Mouse (Mus musculus) embryonic facial prominence, embryonic 14.5 days (tissue): ENCODE measurements around the gene Tbc1d9. TPM values are rescaled to one million over a fixed set of nuclear protein-coding genes. Genes with fewer than 3 reads are reported as not detected.

ENCODE experiments used
- ATAC-seq: fragments of 200-750 bp; cut with Nextera tagmentation; 2 replicates; pipeline ENCODE4 v1.8.0; 2017; ENCODE audit warnings: low read depth, moderate number of reproducible peaks, moderate TSS enrichment
- DNase-seq: peaks from one replicate; pipeline ENCODE4 v3.0.0-alpha.2; 2015; ENCODE audit warnings: low spot score
- H3K27ac ChIP-seq: fragments of 300-500 bp; sonication (generic); replicated peaks from 2 replicates; pipeline ENCODE4 v1.5.1; 2014; ENCODE audit warnings: low read depth, mild to moderate bottlenecking, low read length, moderate library complexity
- H3K27me3 ChIP-seq: fragments of 300-500 bp; sonication (generic); replicated peaks from 2 replicates; pipeline ENCODE4 v1.6.1; 2014; ENCODE audit warnings: low read length; ENCODE audit not compliant: control insufficient read depth, insufficient read depth
- H3K36me3 ChIP-seq: fragments of 300-500 bp; sonication (generic); 2 replicates; pipeline ENCODE4 v1.6.1; 2014; ENCODE audit warnings: low read length, mixed read lengths; ENCODE audit not compliant: control insufficient read depth, insufficient read depth
- H3K4me1 ChIP-seq: fragments of 300-500 bp; sonication (generic); 2 replicates; pipeline ENCODE4 v1.6.1; 2014; ENCODE audit warnings: antibody characterized with exemption, low read length; ENCODE audit not compliant: control insufficient read depth, insufficient read depth
- H3K4me2 ChIP-seq: fragments of 300-500 bp; sonication (generic); 2 replicates; pipeline ENCODE4 v1.6.1; 2014; ENCODE audit warnings: low read depth, mild to moderate bottlenecking, low read length, moderate library complexity, mixed read lengths
- H3K4me3 ChIP-seq: fragments of 300-500 bp; sonication (generic); 2 replicates; pipeline ENCODE4 v1.5.1; 2014; ENCODE audit warnings: low read depth, mild to moderate bottlenecking, low read length
- H3K9ac ChIP-seq: fragments of 300-500 bp; sonication (generic); 2 replicates; pipeline ENCODE4 v1.6.1; 2014; ENCODE audit warnings: low read depth, mild to moderate bottlenecking, low read length, moderate library complexity, mixed read lengths
- H3K9me3 ChIP-seq: fragments of 300-500 bp; sonication (generic); 2 replicates; pipeline ENCODE4 v1.6.1; 2016; ENCODE audit warnings: low read length; ENCODE audit not compliant: control insufficient read depth
- WGBS: fragments of 180-500 bp; shearing (Covaris S2); extraction: QIAGEN DNeasy Blood & Tissue Kit; methylation state at CpG from one replicate; pipeline ENCODE4 v1.1.7; 2014; 5-methylcytosine and 5-hydroxymethylcytosine counted together
- polyA plus RNA-seq: library from polyadenylated mRNA; unstranded; fragments of >200 nt; fragmentation: Nextera tagmentation; extraction: Ambion mirVana; gene quantifications from 2 replicates; pipeline ENCODE4 v1.2.1, GENCODE M21; 2014

The Tbc1d9 gene
- polyA plus RNA-seq: 2.4 and 2.8 TPM in 2 replicates

GRCm38 (mm10) chr8:83165235-83165930 is at the start of gene Tbc1d9:
TSS of gene Tbc1d9 (plus strand) at chr8:83165352.
- no peaks in the 10 kb centered on the region for H3K36me3 ChIP-seq
- ATAC-seq (peak; percentile 93), DNase-seq (peak; percentile 87)
- peak within 1 kb of the TSS; percentile 76 for H3K27ac ChIP-seq
- peak within 1 kb of the TSS; percentile 85 for H3K4me2 ChIP-seq
- H3K4me3 ChIP-seq: peak within 1 kb of the TSS; percentile 75
- no peaks in the 10 kb centered on the region for H3K4me1 ChIP-seq
- H3K9ac ChIP-seq: peak within 1 kb of the TSS; percentile 85
- peaks cover 4% of the 10 kb centered on the region; the same call in 1 of the 2 replicates for H3K27me3 ChIP-seq
- WGBS: under 1% methylated on average over 44 of the region's 63 CpGs
- H3K9me3 ChIP-seq: no peaks in the 10 kb centered on the region

DNA sequence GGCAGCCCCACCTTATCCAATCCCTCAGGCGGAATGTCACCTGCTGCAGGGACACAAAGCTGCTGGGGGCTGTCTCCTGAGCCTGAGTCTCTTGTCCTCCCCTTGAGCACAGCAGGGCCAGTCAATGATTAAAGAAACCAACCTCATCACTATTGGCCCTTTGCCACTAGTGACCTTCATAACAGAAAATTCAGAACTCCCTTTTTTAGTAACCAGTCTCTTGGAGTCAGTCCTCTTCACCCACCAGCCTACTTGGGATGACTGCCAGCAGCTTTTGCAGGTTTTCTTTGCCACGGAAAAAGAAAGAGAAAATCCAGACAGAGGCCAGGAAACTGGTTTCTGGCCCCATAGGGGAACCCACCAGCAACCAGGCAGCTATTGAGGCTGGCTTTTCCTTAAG is 30.1 kb upstream of the Tbc1d9 start:
- ATAC-seq: no peak
- Histone ChIP-seq H3K9me3 (no peaks in the 10 kb centered on the region), H3K4me3 (no peak overlapping the region), H3K36me3 (no peaks in the 10 kb centered on the region), H3K27ac (no peak overlapping the region), H3K27me3 (no peaks in the 10 kb centered on the region), H3K9ac (no peak overlapping the region), H3K4me1 (no peaks in the 10 kb centered on the region), H3K4me2 (no peak overlapping the region)
- no peak for DNase-seq
- WGBS: 51% methylated on average over 2 of the region's 2 CpGs

DNA sequence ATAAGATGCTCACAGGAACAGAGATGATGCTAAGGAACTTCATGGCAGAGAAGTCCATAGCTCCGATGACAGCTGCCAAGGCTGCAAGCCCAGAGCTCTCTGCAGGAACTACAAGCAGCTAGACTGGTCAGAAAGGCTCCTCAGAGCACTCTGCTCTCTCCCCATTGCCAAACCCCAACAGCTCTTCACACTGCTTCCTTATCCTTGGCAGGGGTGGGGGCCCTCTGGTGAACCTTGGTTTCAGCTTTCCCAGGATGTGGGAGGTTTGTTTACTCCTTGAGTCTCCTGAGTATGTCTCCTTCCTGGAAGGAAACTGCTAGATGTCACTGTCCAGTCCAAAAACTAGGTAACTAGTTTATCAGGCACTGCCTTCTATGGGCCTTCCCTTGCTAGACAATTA is 25.1 kb upstream of the Tbc1d9 start:
- H3K4me2 ChIP-seq: no peak overlapping the region
- no peak overlapping the region for H3K4me3 ChIP-seq
- H3K27me3 ChIP-seq: no peaks in the 10 kb centered on the region
- no peak overlapping the region for H3K9ac ChIP-seq
- no peaks in the 10 kb centered on the region for H3K36me3 ChIP-seq
- DNase-seq (no peak), ATAC-seq (no peak)
- H3K9me3 ChIP-seq: no peaks in the 10 kb centered on the region
- H3K27ac ChIP-seq: no peak overlapping the region
- 43% methylated on average over 1 of the region's 1 CpGs for WGBS
- no peaks in the 10 kb centered on the region for H3K4me1 ChIP-seq

DNA sequence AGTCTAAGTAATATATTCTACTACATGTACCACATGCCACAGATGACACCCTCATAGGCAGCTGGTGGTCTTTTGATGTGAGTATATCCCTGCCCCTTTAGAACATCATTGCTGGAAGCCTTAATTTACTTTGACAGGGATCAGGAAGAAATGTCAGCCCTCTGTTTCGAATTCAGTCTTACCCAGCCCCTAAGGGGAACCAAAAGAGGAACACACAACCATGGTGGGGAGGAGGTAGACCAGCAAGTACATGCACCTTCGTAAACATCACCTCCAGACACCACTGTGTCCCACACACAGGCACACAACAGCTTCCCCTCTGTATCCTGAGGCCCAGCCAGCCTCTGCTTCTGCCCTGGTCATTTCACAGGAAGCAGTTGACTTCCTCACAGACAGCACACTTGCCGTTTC is 24.4 kb upstream of the Tbc1d9 start:
- Histone ChIP-seq H3K9me3 (no peaks in the 10 kb centered on the region), H3K9ac (no peak overlapping the region), H3K27me3 (no peaks in the 10 kb centered on the region), H3K4me3 (no peak overlapping the region), H3K27ac (no peak overlapping the region), H3K36me3 (no peaks in the 10 kb centered on the region), H3K4me2 (no peak overlapping the region), H3K4me1 (no peaks in the 10 kb centered on the region)
- DNase-seq (no peak), ATAC-seq (no peak)
- 50% methylated on average over 3 of the region's 3 CpGs for WGBS

DNA sequence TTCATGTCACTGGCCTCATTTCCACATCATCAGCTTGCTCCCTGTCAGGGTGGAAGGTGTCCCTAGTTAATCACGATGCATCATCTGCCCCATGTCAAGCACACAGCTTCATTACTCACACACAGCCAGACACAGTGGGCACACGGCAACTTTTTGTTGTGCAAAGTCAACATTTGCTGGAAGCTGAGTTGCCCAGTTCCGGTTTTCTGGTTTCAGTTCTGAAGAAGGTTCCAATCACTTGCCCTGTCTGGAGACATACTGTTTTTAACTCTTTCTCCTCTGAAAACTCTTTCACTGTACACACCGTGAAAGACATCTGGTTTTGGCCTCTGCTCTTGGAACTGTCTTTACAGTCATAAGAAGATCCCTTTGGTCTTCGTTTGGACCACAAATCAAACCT is 23.8 kb upstream of the Tbc1d9 start:
- Histone ChIP-seq H3K9ac (no peak overlapping the region), H3K36me3 (no peaks in the 10 kb centered on the region), H3K4me2 (no peak overlapping the region), H3K4me1 (no peaks in the 10 kb centered on the region), H3K27ac (no peak overlapping the region), H3K4me3 (no peak overlapping the region), H3K27me3 (no peaks in the 10 kb centered on the region), H3K9me3 (no peaks in the 10 kb centered on the region)
- ATAC-seq (no peak), DNase-seq (no peak)
- WGBS: 73% methylated on average over 5 of the region's 5 CpGs

DNA sequence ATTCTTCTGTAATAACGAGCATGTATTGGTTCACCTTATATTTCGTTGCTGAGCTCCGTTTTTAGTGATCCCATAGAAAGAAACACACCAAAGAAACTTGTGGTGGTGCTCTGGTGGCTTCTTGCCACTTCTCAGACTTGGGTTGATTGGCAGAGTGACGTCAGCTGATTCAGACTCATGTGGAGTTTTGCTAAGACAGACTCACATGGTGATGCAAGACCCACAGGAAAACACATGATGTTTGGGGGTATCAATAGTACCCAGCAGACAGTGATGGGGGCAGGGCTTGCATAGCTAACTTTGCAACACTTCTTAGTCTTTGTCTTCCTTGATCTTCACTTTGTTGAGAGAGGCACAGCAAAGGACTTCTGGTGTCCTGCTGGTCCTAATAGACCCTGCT is 20.6 kb upstream of the Tbc1d9 start:
- Histone ChIP-seq H3K4me2 (no peak overlapping the region), H3K36me3 (no peaks in the 10 kb centered on the region), H3K27ac (no peak overlapping the region), H3K4me1 (no peaks in the 10 kb centered on the region), H3K9ac (no peak overlapping the region), H3K9me3 (no peaks in the 10 kb centered on the region), H3K27me3 (no peaks in the 10 kb centered on the region), H3K4me3 (no peak overlapping the region)
- DNase-seq (no peak), ATAC-seq (no peak)
- WGBS: 89% methylated on average over 4 of the region's 4 CpGs

- H3K4me3 ChIP-seq: no peak overlapping the region
- H3K27me3 ChIP-seq: no peaks in the 10 kb centered on the region
- H3K9me3 ChIP-seq: no peaks in the 10 kb centered on the region
- H3K36me3 ChIP-seq: no peaks in the 10 kb centered on the region
- WGBS: 81% methylated on average over 3 of the region's 3 CpGs
- no peak overlapping the region for H3K9ac ChIP-seq
- H3K4me2 ChIP-seq: no peak overlapping the region
- no peak overlapping the region for H3K27ac ChIP-seq
- DNase-seq: no peak
- ATAC-seq: no peak
- no peaks in the 10 kb centered on the region for H3K4me1 ChIP-seq
Measured at GRCm38 (mm10) chr8:83145421-83145820, 19.7 kb upstream of the Tbc1d9 start.

GRCm38 (mm10) chr8:83149124-83149523 is 16.0 kb upstream of the Tbc1d9 start:
- Histone ChIP-seq H3K4me2 (no peak overlapping the region), H3K9ac (no peak overlapping the region), H3K4me1 (no peaks in the 10 kb centered on the region), H3K27me3 (no peaks in the 10 kb centered on the region), H3K27ac (no peak overlapping the region), H3K4me3 (no peak overlapping the region), H3K9me3 (no peaks in the 10 kb centered on the region), H3K36me3 (no peaks in the 10 kb centered on the region)
- WGBS: 82% methylated on average over 6 of the region's 6 CpGs
- ATAC-seq (no peak), DNase-seq (no peak)

DNA sequence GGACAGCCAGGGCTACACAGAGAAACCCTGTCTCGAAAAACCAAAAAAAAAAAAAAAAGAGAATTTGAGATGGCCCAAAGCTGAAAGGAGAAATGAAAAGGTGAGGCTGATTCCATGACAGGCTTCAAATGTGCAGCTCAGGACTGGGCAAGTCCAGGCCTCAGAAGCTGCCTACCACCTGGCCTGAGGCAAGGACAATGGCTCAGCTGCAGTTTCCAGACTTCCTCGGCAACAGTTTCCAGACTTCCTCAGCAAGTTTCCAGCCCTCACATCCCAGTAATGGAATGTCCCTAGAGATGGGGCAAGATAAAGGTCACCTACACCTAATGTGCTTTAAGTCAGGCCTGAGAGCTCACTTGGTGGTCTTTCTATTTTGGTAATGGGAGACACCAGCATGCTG is 13.1 kb upstream of the Tbc1d9 start:
- no peak for DNase-seq
- no peak for ATAC-seq
- no peaks in the 10 kb centered on the region for H3K9me3 ChIP-seq

More for the DNA sequence above, 13.1 kb upstream of the Tbc1d9 start:
- Histone ChIP-seq H3K36me3 (no peaks in the 10 kb centered on the region), H3K27ac (no peak overlapping the region), H3K27me3 (no peaks in the 10 kb centered on the region), H3K9ac (no peak overlapping the region), H3K4me2 (no peak overlapping the region), H3K4me3 (no peak overlapping the region), H3K4me1 (no peaks in the 10 kb centered on the region)
- 68% methylated on average over 2 of the region's 2 CpGs for WGBS
